Mouse (Mus musculus) effector memory CD4-positive, alpha-beta T cell, adult 7 months (primary cell): ENCODE results near the gene Serinc1. TPM values are rescaled to one million over a fixed set of nuclear protein-coding genes. Genes with fewer than 3 reads are reported as not detected.

Source experiments
- polyA plus RNA-seq: library from polyadenylated mRNA; unstranded; fragments of 100-300 nt; shearing (Covaris generic); gene quantifications from one replicate; pipeline ENCODE4 v1.2.1, GENCODE M21; 2017

Serinc1 gene
- polyA plus RNA-seq = 215 TPM

GRCm38 (mm10) chr10:57532218-57533101 lies at the start of gene Serinc1:
TSS of gene Serinc1 (minus strand) at chr10:57532530.

GRCm38 (mm10) chr10:57485908-57486541 lies 46.3 kb downstream of the Serinc1 start, which contains the start of gene Hsf2:
TSS of gene Hsf2 (plus strand) at chr10:57486385.

Other genes with a start within 250 kb of the Serinc1 start
- gene Hsf2, start 46.1 kb downstream of the Serinc1 start, polyA plus RNA-seq = 4.1 TPM
- not detected for gene Pkib, start 99.5 kb upstream of the Serinc1 start, polyA plus RNA-seq